Mouse (Mus musculus): ENCODE measurements at regions not wholly inside any gene's neighbourhood (a gene's known extent, or its start where the extent isn't known, plus 50 kb on each side); places are given as distances from the start of the nearest gene placed in this dataset.
A peak's percentile ranks its signal among the peaks of the same experiment; 100 is the strongest.

DNA sequence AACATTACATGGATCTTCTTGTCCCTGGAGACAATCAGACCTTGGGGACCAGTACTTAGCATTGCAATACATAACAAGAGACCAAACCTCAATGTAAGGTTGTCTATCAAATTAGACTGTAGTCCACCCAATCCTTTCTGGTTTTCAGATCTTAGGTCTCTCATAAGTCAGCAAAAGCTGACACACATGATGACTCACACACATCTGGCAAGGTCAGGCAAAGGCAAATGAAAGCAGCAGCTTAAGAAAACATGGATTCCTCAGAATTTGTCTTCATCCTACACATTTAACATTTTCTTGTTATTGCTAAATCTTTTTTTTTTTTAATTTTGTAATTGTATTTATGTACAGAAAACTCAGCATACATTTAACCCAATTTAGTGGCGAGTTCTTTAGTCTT, 52.0 kb downstream of the Gm11983 start:
- no peak for ATAC-seq (ENCODE audit: low FRiP score)
- Histone ChIP-seq H3K9ac (no peak overlapping the region), H3K4me1 (no peaks in the 10 kb centered on the region), H3K4me2 (replicated peaks) (no peak overlapping the region), H3K9me3 (replicated peaks) (no peaks in the 10 kb centered on the region), H3K36me3 (no peaks in the 10 kb centered on the region), H3K27ac (no peak overlapping the region), H3K4me3 (no peak overlapping the region), H3K27me3 (no peaks in the 10 kb centered on the region)
- WGBS: 82% methylated on average over 1 of the region's 1 CpGs

DNA sequence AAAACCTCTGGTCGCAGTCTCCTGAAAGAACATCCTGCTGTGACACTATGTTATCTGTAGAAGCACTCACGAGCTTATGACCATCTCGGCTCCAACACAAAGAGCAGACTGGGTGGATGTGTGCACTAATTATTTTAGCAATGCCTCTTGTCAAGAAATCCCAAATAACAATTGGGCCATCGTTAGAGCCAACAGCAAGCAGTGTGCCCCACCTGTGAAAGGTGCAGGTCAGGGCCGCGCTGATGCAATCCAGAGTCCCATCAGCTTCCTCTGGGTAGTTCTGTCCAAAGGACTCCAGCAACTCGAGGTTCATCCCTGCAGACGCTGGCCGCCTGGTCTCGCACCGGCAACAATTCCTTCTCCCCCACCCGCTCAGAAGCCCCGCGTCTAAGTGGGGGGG, 54.6 kb downstream of the Gm11983 start:
- no peak overlapping the region for H3K27ac ChIP-seq
- ATAC-seq (ENCODE audit: low FRiP score): no peak
- no peaks in the 10 kb centered on the region for H3K9me3 ChIP-seq (replicated peaks)
- H3K9ac ChIP-seq: no peak overlapping the region
- no peaks in the 10 kb centered on the region for H3K36me3 ChIP-seq
- WGBS: 91% methylated on average over 14 of the region's 14 CpGs
- no peak overlapping the region for H3K4me3 ChIP-seq
- no peaks in the 10 kb centered on the region for H3K27me3 ChIP-seq
- no peak overlapping the region for H3K4me2 ChIP-seq (replicated peaks)
- H3K4me1 ChIP-seq: 0 out of 2 replicates have a peak, but pooled peaks cover 6% of the 10 kb centered on the region

DNA sequence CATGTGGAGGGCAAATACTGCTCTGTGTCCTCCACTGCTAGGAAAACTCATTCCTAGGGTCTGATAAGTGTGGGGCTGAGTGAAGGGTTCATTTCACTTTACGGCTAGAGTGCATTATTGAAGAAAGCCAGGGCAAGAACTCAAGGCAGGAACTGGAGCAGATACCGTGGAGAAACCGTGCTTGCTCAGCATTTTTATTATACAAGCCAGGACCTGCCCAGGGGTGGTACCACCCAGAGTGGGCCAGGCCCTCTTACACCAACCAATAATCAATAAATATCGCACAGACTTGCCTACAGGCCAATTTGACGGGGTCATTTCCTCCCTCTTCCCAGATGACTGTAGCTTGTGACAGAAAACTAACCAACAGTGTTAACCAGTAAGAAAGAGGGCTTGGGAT, 57.7 kb downstream of the Gm11983 start:
- Histone ChIP-seq H3K9ac (no peak overlapping the region), H3K4me1 (0 out of 2 replicates have a peak, but pooled peaks cover 6% of the 10 kb centered on the region), H3K4me3 (no peak overlapping the region), H3K27me3 (no peaks in the 10 kb centered on the region), H3K36me3 (no peaks in the 10 kb centered on the region), H3K27ac (no peak overlapping the region), H3K9me3 (replicated peaks) (no peaks in the 10 kb centered on the region), H3K4me2 (replicated peaks) (no peak overlapping the region)
- 70% methylated on average over 5 of the region's 5 CpGs for WGBS
- 0 out of 2 replicates have a peak, but pooled peaks have one; percentile 48 for ATAC-seq (ENCODE audit: low FRiP score)

DNA sequence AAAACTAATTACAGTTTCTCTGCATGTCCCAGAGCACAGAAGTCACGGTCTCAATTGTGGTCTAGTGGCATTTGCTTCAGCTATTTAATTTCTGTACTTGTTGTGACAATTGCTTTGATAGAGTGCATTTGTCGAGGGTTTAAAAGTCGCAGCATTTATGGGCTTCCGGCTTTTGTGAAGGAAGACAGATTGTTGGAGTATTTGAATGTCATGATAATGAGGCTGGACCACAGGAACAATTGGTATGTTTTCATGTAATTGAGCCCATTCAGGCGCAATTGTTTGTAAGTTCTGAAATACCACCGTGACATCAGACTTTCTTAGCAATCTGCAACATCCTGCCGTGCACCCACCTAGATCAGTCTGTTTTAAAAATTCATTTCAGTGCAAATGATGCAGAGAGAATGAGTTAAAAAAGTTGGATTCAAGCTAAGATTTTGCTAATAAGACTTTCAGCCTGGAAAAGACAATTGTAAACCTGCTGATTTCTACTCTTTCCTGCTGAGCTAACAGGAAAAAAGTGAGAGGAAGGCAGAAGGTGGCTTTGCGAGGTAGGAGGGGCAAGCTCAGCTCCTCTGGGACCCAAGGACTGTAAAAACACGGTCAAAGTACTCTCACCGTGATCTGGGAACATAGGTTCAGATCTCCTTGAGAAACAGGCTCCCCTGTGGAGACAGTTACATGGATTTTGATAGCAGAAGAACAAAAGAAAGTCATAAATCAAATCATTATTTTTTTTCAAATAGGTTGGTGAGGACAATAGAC, 58.7 kb downstream of the Gm11983 start:
- Histone ChIP-seq H3K4me2 (replicated peaks) (no peak overlapping the region), H3K9ac (no peak overlapping the region), H3K4me1 (0 out of 2 replicates have a peak, but pooled peaks cover 6% of the 10 kb centered on the region), H3K27me3 (no peaks in the 10 kb centered on the region), H3K9me3 (replicated peaks) (no peaks in the 10 kb centered on the region), H3K4me3 (no peak overlapping the region), H3K36me3 (no peaks in the 10 kb centered on the region), H3K27ac (no peak overlapping the region)
- ATAC-seq (ENCODE audit: low FRiP score): no peak
- WGBS: 28% methylated on average over 10 of the region's 10 CpGs

DNA sequence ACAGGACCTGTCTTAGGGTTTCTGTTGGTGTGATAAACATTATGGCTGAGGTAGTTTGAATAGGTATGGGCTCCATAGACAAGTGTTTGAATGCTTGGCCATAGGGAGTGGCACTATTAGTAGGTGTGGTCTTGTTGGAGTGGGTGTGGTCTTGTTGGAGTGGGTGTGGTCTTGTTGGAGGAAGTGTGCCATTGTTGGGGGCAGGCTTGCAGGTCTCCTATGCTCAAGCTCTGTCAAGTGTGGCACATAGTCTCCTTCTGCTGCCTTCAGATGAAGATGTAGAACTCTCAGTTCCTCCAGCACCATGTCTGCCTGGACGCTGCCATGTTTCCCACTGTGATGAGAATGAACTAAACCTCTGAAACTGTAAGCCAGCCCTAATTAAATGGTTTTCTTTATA, 59.9 kb downstream of the Gm11983 start:
- Histone ChIP-seq H3K4me2 (replicated peaks) (no peak overlapping the region), H3K27me3 (no peaks in the 10 kb centered on the region), H3K9me3 (replicated peaks) (no peaks in the 10 kb centered on the region), H3K36me3 (no peaks in the 10 kb centered on the region), H3K9ac (no peak overlapping the region), H3K4me3 (no peak overlapping the region), H3K4me1 (0 out of 2 replicates have a peak, but pooled peaks cover 6% of the 10 kb centered on the region), H3K27ac (no peak overlapping the region)
- WGBS: 86% methylated on average over 1 of the region's 1 CpGs
- no peak for ATAC-seq (ENCODE audit: low FRiP score)

DNA sequence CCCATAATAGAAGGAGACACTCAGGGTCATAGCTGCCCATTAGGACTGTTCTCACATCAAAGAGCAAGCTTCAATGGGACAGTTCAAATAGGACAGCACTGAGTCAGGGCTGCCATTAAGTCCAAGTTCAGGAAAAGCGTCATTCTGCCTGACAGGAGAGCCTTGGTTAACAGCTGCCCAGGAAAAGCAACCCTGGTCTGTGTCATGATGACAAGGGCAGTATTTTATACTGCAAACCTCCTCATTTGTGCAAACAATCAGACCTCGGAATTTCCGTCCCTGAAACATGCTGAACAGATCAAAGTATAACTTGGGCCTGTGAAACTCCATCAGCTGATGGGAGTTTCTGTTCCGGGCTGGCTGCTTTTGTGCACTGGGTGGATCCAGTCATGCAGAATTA, 62.8 kb downstream of the Gm11983 start:
- no peak overlapping the region for H3K9ac ChIP-seq
- H3K27me3 ChIP-seq: 0 out of 2 replicates have a peak, but pooled peaks cover 2% of the 10 kb centered on the region
- 0 out of 2 replicates have a peak, but pooled peaks cover 6% of the 10 kb centered on the region for H3K4me1 ChIP-seq
- no peak overlapping the region for H3K27ac ChIP-seq
- 68% methylated on average over 4 of the region's 4 CpGs for WGBS
- no peaks in the 10 kb centered on the region for H3K9me3 ChIP-seq (replicated peaks)
- no peak overlapping the region for H3K4me3 ChIP-seq
- no peaks in the 10 kb centered on the region for H3K36me3 ChIP-seq
- ATAC-seq (ENCODE audit: low FRiP score): no peak
- no peak overlapping the region for H3K4me2 ChIP-seq (replicated peaks)

DNA sequence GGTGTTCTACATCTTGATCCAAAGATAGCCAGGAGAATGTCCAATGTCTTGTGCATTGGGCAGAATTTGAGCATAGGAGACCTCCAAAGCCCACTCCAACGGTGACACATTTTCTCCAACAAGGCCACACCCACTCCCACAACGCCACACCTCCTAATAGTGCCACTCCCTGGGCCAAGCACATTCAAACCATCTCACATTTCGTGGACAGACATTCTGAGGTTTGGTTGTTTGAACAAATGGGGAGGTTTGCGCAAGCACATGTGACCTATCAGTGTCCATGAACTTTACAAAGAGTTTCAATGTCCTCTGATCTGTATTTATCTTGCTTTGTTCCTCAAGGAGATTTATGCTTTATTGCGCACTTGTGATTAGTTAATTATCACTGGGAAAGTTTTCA, 63.5 kb downstream of the Gm11983 start:
- 90% methylated on average over 5 of the region's 5 CpGs for WGBS
- Histone ChIP-seq H3K27me3 (0 out of 2 replicates have a peak, but pooled peaks cover 2% of the 10 kb centered on the region), H3K4me1 (0 out of 2 replicates have a peak, but pooled peaks cover 5% of the 10 kb centered on the region), H3K9me3 (replicated peaks) (no peaks in the 10 kb centered on the region), H3K27ac (no peak overlapping the region), H3K36me3 (no peaks in the 10 kb centered on the region), H3K4me2 (replicated peaks) (no peak overlapping the region), H3K4me3 (no peak overlapping the region), H3K9ac (no peak overlapping the region)
- no peak for ATAC-seq (ENCODE audit: low FRiP score)

DNA sequence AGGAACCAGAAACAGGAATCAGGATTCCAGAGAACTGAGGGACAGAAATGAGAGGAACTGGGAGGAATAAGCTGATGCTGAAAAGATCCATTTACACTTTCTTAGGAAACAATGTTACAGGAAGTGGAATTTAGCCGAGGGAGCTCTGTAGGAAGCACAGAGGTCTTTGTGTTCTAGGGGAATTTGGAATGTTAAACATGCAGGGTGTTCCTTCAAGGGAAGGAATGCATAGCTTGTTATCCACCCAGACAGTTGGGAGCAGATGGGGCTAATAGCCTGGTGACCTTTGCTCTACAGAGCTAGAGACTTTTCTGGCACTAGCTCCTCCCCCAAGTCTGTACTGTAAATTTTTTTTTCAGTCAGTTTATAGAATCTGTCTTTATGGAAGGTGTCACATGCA, 64.1 kb downstream of the Gm11983 start:
- ATAC-seq (ENCODE audit: low FRiP score): no peak
- no peak overlapping the region for H3K27ac ChIP-seq
- no peaks in the 10 kb centered on the region for H3K36me3 ChIP-seq
- no peaks in the 10 kb centered on the region for H3K9me3 ChIP-seq (replicated peaks)
- no peak overlapping the region for H3K4me3 ChIP-seq
- WGBS: 10% methylated on average over 1 of the region's 1 CpGs
- H3K9ac ChIP-seq: no peak overlapping the region
- H3K27me3 ChIP-seq: 0 out of 2 replicates have a peak, but pooled peaks cover 2% of the 10 kb centered on the region
- H3K4me1 ChIP-seq: no peaks in the 10 kb centered on the region
- no peak overlapping the region for H3K4me2 ChIP-seq (replicated peaks)

DNA sequence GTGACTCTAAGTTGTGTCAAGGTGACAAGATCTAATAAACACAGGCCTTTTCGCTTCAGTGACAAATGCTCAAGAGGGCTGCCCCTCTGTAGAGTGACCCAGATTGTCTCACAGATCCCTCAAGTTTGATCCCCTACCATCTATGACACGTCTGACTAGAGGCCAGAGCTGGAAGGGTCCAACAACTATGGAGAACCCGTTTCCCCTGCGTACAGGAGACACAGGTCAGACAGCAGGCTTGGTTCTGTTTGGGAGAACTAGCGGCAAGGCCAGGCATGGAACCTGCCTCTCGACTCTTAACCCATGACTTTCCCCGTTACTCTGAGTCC, 68.1 kb downstream of the Gm11983 start:
- H3K4me1 ChIP-seq: no peaks in the 10 kb centered on the region
- no peak overlapping the region for H3K4me3 ChIP-seq
- 0 out of 2 replicates have a peak, but pooled peaks cover 2% of the 10 kb centered on the region for H3K27me3 ChIP-seq
- H3K9ac ChIP-seq: no peak overlapping the region
- no peaks in the 10 kb centered on the region for H3K9me3 ChIP-seq (replicated peaks)
- no peaks in the 10 kb centered on the region for H3K36me3 ChIP-seq
- 87% methylated on average over 7 of the region's 7 CpGs for WGBS
- H3K4me2 ChIP-seq (replicated peaks): no peak overlapping the region
- peak; percentile 17; the same call in 1 of the 2 replicates for ATAC-seq (ENCODE audit: low FRiP score)
- H3K27ac ChIP-seq: no peak overlapping the region

DNA sequence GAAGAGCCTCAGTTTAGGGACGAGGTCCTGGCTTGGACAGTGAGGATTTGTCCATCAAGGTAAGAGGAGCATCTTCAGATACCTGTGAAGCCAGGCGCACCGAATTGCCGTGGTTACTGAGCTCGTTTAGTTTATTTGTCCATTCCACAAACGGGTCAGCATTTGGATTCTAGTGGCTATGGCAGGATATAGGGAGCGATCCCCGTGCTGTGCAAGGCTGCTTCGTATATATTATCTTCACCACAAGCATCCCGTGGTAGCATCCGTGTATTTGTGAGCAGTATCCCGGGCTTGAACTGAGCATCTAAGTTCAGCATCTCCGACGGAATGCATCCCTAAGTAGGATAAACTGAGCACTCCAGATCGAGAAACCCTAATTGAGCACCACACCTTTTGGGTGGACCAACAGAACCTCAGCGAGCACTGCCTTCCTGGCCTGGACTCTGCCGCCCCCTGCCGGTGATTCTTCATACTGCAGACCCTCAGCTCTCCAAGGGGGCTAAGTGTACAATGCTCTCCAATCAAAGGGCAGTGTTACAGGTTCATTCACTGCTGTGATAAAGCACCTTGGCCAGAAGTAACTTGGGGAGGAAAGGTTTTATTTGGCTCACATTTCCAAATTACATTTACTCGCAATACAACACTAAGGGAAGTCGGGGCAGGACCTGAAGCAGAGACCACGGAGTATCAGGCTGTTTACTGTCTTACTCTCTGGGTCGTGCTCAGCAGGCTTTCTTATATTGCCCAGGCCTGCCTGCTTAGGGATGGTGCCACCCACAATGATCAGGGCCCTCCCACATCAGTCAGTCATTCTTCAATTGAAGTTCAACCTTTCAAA, 68.6 kb downstream of the Gm11983 start:
- Histone ChIP-seq H3K4me1 (no peaks in the 10 kb centered on the region), H3K27ac (no peak overlapping the region), H3K9me3 (replicated peaks) (no peaks in the 10 kb centered on the region), H3K9ac (no peak overlapping the region), H3K36me3 (no peaks in the 10 kb centered on the region), H3K4me2 (replicated peaks) (no peak overlapping the region; the same call in 1 of the 2 replicates), H3K4me3 (no peak overlapping the region), H3K27me3 (0 out of 2 replicates have a peak, but pooled peaks cover 2% of the 10 kb centered on the region)
- ATAC-seq (ENCODE audit: low FRiP score): peak; percentile 50
- 55% methylated on average over 22 of the region's 22 CpGs for WGBS

DNA sequence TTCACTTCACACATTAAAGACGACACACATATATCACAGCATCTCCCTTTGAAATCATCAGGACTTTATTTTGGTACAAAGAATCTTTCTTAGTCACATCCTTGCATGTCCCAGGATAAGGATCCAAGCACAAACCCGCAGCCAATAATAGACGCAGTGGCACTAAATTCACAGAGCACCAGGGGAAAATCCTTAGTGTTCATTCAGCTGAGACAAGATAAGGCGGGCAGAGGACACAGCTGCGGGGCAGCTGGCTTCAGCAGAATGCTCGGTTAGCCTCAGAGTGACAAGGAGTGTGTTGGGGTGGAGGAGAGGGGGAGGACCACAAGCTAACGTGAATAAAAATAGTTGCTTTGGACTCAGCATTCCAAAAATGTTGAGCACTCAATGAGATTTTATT, 70.7 kb downstream of the Gm11983 start:
- Histone ChIP-seq H3K27ac (no peak overlapping the region), H3K9ac (no peak overlapping the region), H3K27me3 (0 out of 2 replicates have a peak, but pooled peaks cover 2% of the 10 kb centered on the region), H3K4me3 (no peak overlapping the region), H3K4me1 (no peaks in the 10 kb centered on the region), H3K4me2 (replicated peaks) (no peak overlapping the region), H3K9me3 (replicated peaks) (no peaks in the 10 kb centered on the region), H3K36me3 (no peaks in the 10 kb centered on the region)
- ATAC-seq (ENCODE audit: low FRiP score): no peak
- WGBS: 68% methylated on average over 7 of the region's 7 CpGs

DNA sequence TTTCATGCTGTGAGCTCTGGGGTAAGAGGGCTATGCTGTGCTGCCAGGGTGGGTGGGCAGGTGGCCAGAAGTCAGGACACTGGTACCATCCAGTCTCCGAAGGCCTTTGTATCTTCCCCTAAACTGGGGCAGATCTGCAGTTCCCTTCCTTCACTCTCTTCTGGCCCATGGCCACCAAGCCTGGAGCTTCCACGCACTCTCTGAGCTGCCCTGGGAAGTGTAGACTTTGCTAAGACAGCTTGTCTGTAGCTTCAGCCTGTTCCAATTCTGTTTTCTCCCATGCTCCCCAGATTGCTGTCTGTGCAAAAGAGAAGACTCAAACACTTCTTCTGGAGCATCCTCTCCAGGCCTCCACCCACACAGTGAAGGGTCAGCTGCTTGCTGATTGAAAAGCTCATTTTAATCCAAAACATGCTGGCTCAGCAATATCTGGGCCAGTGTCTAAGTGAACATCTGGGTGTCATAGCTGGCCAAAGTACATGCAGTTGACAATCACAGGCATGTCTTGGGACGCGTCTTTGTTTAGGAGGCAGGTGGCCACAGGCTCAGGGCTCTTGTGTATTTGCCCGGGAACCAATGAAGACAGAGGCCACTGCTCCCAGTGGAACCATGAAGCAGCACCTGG, 72.0 kb downstream of the Gm11983 start:
- no peak for ATAC-seq (ENCODE audit: low FRiP score)
- 92% methylated on average over 5 of the region's 5 CpGs for WGBS
- no peak overlapping the region for H3K4me3 ChIP-seq

More for the DNA sequence above, 72.0 kb downstream of the Gm11983 start:
- Histone ChIP-seq H3K4me2 (replicated peaks) (no peak overlapping the region), H3K9me3 (replicated peaks) (no peaks in the 10 kb centered on the region), H3K9ac (no peak overlapping the region), H3K27ac (no peak overlapping the region), H3K36me3 (no peaks in the 10 kb centered on the region), H3K4me1 (no peaks in the 10 kb centered on the region), H3K27me3 (no peaks in the 10 kb centered on the region)

Measured in hindbrain, embryonic 12.5 days (tissue).